Mouse (Mus musculus) embryonic facial prominence, embryonic 10.5 days (tissue): ENCODE results near the gene Pamr1. TPM values are rescaled to one million over a fixed set of nuclear protein-coding genes. Genes with fewer than 3 reads are reported as not detected.

ENCODE experiments used
- DNase-seq: peaks from one replicate; pipeline ENCODE4 v3.0.0-alpha.2; 2017; ENCODE audit warnings: low spot score
- H3K27ac ChIP-seq: fragments of 300-500 bp; sonication (generic); replicated peaks from 2 replicates; pipeline ENCODE4 v1.5.1; 2016; ENCODE audit warnings: mild to moderate bottlenecking
- H3K27me3 ChIP-seq: fragments of 300-500 bp; sonication (generic); replicated peaks from 2 replicates; pipeline ENCODE4 v1.6.1; 2016; ENCODE audit warnings: low read depth, mild to moderate bottlenecking; ENCODE audit not compliant: poor library complexity, severe bottlenecking
- H3K36me3 ChIP-seq: fragments of 300-500 bp; sonication (generic); replicated peaks from 2 replicates; pipeline ENCODE4 v1.6.1; 2016; ENCODE audit warnings: mild to moderate bottlenecking, moderate library complexity
- H3K4me1 ChIP-seq: fragments of 300-500 bp; sonication (generic); 2 replicates; pipeline ENCODE4 v1.6.1; 2016
- H3K4me3 ChIP-seq: fragments of 300-500 bp; sonication (generic); 2 replicates; pipeline ENCODE4 v1.5.1; 2016; ENCODE audit warnings: mild to moderate bottlenecking, moderate library complexity
- H3K9me3 ChIP-seq: fragments of 300-500 bp; sonication (generic); 2 replicates; pipeline ENCODE4 v1.6.1; 2016; ENCODE audit warnings: mild to moderate bottlenecking
- WGBS: fragments of 180-500 bp; shearing (Covaris S2); methylation state at CpG from one replicate; pipeline ENCODE4 v1.1.7; 2016; 5-methylcytosine and 5-hydroxymethylcytosine counted together
- polyA plus RNA-seq: library from polyadenylated mRNA; unstranded; fragments of >200 nt; fragmentation: Nextera tagmentation; extraction: Ambion mirVana; gene quantifications from 2 replicates; pipeline ENCODE4 v1.2.1, GENCODE M21; 2016

The Pamr1 gene
- polyA plus RNA-seq, 1 experiment from 2014 or later: 0.64 TPM

DNA sequence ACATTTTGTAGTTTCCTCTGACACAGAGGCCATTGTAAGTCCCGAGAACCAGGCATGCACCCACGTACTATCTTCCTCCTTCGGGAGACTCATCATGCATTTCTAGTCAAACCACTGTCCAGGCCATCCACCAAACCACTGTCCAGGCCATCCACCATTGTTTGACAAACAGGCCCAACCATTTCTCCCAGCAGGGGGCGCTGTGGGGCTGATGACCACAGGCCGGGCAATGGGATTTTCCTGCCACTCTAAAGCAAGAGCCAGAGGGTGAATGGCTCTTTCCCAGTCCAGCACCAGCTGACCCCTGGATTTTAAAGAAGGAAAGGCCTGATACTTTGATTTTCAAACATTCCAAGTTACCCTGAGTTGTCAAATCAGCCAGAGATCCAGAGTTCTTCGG lies 125.5 kb downstream of the Pamr1 start:
- H3K27ac ChIP-seq: no peak overlapping the region
- H3K9me3 ChIP-seq: no peaks in the 10 kb centered on the region
- H3K36me3 ChIP-seq: no peaks in the 10 kb centered on the region
- no peak overlapping the region for H3K4me3 ChIP-seq
- DNase-seq: peak; percentile 78
- peaks cover 11% of the 10 kb centered on the region; the same call in 1 of the 2 replicates for H3K4me1 ChIP-seq
- no peaks in the 10 kb centered on the region for H3K27me3 ChIP-seq
- 71% methylated on average over 6 of the region's 6 CpGs for WGBS

DNA sequence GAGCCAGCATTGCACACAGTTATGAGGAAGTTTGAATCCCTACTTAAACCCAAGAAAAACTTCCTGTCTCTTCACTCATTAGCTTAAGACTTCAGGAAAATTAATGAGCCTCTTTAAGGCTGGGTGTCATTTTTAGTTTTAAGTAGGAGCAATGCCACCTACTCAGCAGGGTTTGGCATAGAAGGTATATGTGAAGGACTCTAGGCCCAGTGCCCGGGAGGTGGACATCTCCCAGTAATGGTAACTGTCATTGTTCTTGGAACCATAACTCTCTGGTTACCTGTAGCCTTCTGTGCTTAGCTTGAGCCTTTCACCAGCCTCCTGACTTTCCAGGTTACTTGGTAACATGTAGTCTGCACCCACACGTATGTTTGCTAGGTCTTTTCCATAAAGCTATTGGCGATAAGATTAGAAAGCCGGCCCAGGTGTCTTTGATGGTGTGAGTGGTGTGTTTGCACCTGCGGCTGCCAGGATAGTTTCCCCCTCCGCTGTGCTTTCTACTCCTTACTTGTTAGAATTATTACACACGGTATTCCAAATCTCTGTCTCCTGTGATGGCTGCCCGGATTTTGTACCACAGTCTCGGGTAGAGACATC lies 127.0 kb downstream of the Pamr1 start:
- Histone ChIP-seq H3K4me3 (no peak overlapping the region), H3K36me3 (no peaks in the 10 kb centered on the region), H3K4me1 (peaks cover 11% of the 10 kb centered on the region; the same call in 1 of the 2 replicates), H3K27me3 (0 out of 2 replicates have a peak, but pooled peaks cover 5% of the 10 kb centered on the region), H3K9me3 (no peaks in the 10 kb centered on the region), H3K27ac (no peak overlapping the region)
- WGBS: 93% methylated on average over 9 of the region's 9 CpGs
- DNase-seq: no peak

DNA sequence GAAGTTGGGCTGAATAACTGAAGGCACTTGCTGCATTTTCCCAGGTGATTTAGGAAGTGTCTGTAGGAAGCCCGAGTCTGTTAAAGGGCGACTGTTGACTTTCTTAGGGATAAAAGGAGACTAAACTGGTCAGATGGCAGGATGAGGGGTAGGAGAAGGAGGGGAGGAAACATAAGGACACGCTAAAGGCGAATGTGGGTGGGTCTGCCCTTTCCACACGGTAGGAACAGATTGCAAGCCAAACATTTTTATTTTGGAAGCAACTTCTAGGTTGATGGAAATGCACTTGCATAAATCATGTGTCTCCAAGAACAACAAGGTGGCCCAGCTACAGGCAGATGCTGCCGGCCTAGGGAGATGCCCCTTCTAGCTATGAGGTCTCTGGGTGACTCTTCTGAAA lies 127.6 kb downstream of the Pamr1 start:
- peaks cover 11% of the 10 kb centered on the region; the same call in 1 of the 2 replicates for H3K4me1 ChIP-seq
- 83% methylated on average over 6 of the region's 6 CpGs for WGBS

GRCm38 (mm10) chr2:102681351-102681750 lies 131.5 kb downstream of the Pamr1 start:
- H3K9me3 ChIP-seq: no peaks in the 10 kb centered on the region
- H3K4me3 ChIP-seq: no peak overlapping the region
- no peaks in the 10 kb centered on the region for H3K36me3 ChIP-seq
- no peak overlapping the region for H3K27ac ChIP-seq
- 0 out of 2 replicates have a peak, but pooled peaks cover 5% of the 10 kb centered on the region for H3K27me3 ChIP-seq
- DNase-seq: no peak
- no peaks in the 10 kb centered on the region for H3K4me1 ChIP-seq
- WGBS: 88% methylated on average over 7 of the region's 7 CpGs

More for the DNA sequence above, 127.6 kb downstream of the Pamr1 start:
- Histone ChIP-seq H3K36me3 (no peaks in the 10 kb centered on the region), H3K4me3 (no peak overlapping the region), H3K9me3 (no peaks in the 10 kb centered on the region), H3K27ac (no peak overlapping the region), H3K27me3 (0 out of 2 replicates have a peak, but pooled peaks cover 5% of the 10 kb centered on the region)
- DNase-seq: no peak

GRCm38 (mm10) chr2:102682168-102682567 lies 132.4 kb downstream of the Pamr1 start:
- Histone ChIP-seq H3K4me1 (no peaks in the 10 kb centered on the region), H3K36me3 (no peaks in the 10 kb centered on the region), H3K27ac (no peak overlapping the region), H3K4me3 (no peak overlapping the region), H3K9me3 (no peaks in the 10 kb centered on the region), H3K27me3 (0 out of 2 replicates have a peak, but pooled peaks cover 5% of the 10 kb centered on the region)
- peak; percentile 63 for DNase-seq
- 49% methylated on average over 5 of the region's 5 CpGs for WGBS

GRCm38 (mm10) chr2:102685371-102686107 lies 135.7 kb downstream of the Pamr1 start:
- H3K4me3 ChIP-seq: no peak overlapping the region
- WGBS: 86% methylated on average over 7 of the region's 7 CpGs
- no peak overlapping the region for H3K27ac ChIP-seq
- no peaks in the 10 kb centered on the region for H3K36me3 ChIP-seq
- DNase-seq: no peak
- H3K4me1 ChIP-seq: no peaks in the 10 kb centered on the region
- H3K9me3 ChIP-seq: no peaks in the 10 kb centered on the region
- 0 out of 2 replicates have a peak, but pooled peaks cover 5% of the 10 kb centered on the region for H3K27me3 ChIP-seq

- no peaks in the 10 kb centered on the region for H3K4me1 ChIP-seq
- no peaks in the 10 kb centered on the region for H3K9me3 ChIP-seq
- no peak overlapping the region for H3K4me3 ChIP-seq
- no peak for DNase-seq
- WGBS: 75% methylated on average over 9 of the region's 9 CpGs
- no peaks in the 10 kb centered on the region for H3K36me3 ChIP-seq
- H3K27ac ChIP-seq: no peak overlapping the region
- 0 out of 2 replicates have a peak, but pooled peaks cover 4% of the 10 kb centered on the region for H3K27me3 ChIP-seq
Measured at GRCm38 (mm10) chr2:102686108-102686450, 136.3 kb downstream of the Pamr1 start.

Other genes starting within 250 kb of the Pamr1 start
- gene Trim44, start 142.2 kb upstream of the Pamr1 start, polyA plus RNA-seq: 23.7 and 24.1 TPM in 2 replicates
- 9.9 and 10.4 TPM in 2 replicates for gene Fjx1, start 97.5 kb upstream of the Pamr1 start, polyA plus RNA-seq
- gene Slc1a2, start 108.6 kb downstream of the Pamr1 start, polyA plus RNA-seq: 1.0 and 1.6 TPM in 2 replicates